Mouse (Mus musculus) kidney, postnatal 10 days (tissue): ENCODE results near the gene Rps5.
"Not testable (repeated sequence)": the region's sequence is repeated elsewhere in the genome, so short reads cannot be mapped to it uniquely, and the experiment has no call there.

Experiments used
- DNase-seq: peaks from one replicate; pipeline ENCODE4 v3.0.0; 2021; ENCODE audit warnings: mixed read lengths

Rps5 gene

GRCm38 (mm10) chr7:12927693-12928589, 5.9 kb downstream of the Rps5 start:
- peak; percentile 36 for DNase-seq

- DNase-seq: no peak
Measured at GRCm38 (mm10) chr7:12933615-12934140, 11.6 kb downstream of the Rps5 start.

- no peak for DNase-seq
Measured at GRCm38 (mm10) chr7:12934808-12935207, 12.7 kb downstream of the Rps5 start.

GRCm38 (mm10) chr7:12937254-12937803, 15.2 kb downstream of the Rps5 start:
- DNase-seq: not testable (repeated sequence)

GRCm38 (mm10) chr7:12940599-12940998, 18.5 kb downstream of the Rps5 start:
- no peak for DNase-seq

- DNase-seq: no peak
Measured at GRCm38 (mm10) chr7:12943488-12943887, 21.4 kb downstream of the Rps5 start.

- DNase-seq: peak; percentile 95
Measured at GRCm38 (mm10) chr7:12949032-12949871, 27.2 kb downstream of the Rps5 start.

GRCm38 (mm10) chr7:12949872-12950229, 27.8 kb downstream of the Rps5 start:
- no peak for DNase-seq

GRCm38 (mm10) chr7:12954896-12955295, 32.8 kb downstream of the Rps5 start:
- DNase-seq: no peak

GRCm38 (mm10) chr7:12957511-12957910, 35.4 kb downstream of the Rps5 start:
- DNase-seq: no peak

- no peak for DNase-seq
Measured at GRCm38 (mm10) chr7:12958948-12959347, 36.9 kb downstream of the Rps5 start.

- no peak for DNase-seq
Measured at GRCm38 (mm10) chr7:12959718-12960117, 37.6 kb downstream of the Rps5 start.

GRCm38 (mm10) chr7:12961511-12962141, 39.5 kb downstream of the Rps5 start:
- peak; percentile 64 for DNase-seq

- peak; percentile 94 for DNase-seq
Measured at GRCm38 (mm10) chr7:12965678-12966091, 43.6 kb downstream of the Rps5 start, which contains the start of gene Zfp324. Zfp324 (plus strand) TSS chr7:12965838.

GRCm38 (mm10) chr7:12966104-12966845, 44.2 kb downstream of the Rps5 start:
- DNase-seq: peak; percentile 81

GRCm38 (mm10) chr7:12970906-12971305, 48.8 kb downstream of the Rps5 start:
- no peak for DNase-seq
